Mouse (Mus musculus): ENCODE results near the gene Smtnl2. TPM values are rescaled to one million over a fixed set of nuclear protein-coding genes. Genes with fewer than 3 reads are reported as not detected.
A peak's percentile ranks its signal among the peaks of the same experiment; 100 is the strongest.
"Not testable (repeated sequence)": the region's sequence is repeated elsewhere in the genome, so short reads cannot be mapped to it uniquely, and the experiment has no call there.

Smtnl2 gene
- polyA plus RNA-seq (2016; fragmentation: Nextera tagmentation; extraction: Ambion mirVana) = 10.6 and 12.5 TPM in 2 replicates

GRCm38 (mm10) chr11:72411093-72411921 lies at the start of gene Smtnl2:
Gene Smtnl2, minus strand, starts transcription at chr11:72411713.
- WGBS = under 1% methylated on average over 86 of the region's 86 CpGs
- peak; percentile 85 for DNase-seq (ENCODE audit: extremely low spot score, low spot score)
- Histone ChIP-seq H3K27ac (peak within 1 kb of the TSS; percentile 84), H3K4me3 (peak within 1 kb of the TSS; percentile 82), H3K36me3 (replicated peaks) (no peaks in the 10 kb centered on the region), H3K9me3 (no peaks in the 10 kb centered on the region), H3K4me1 (peaks cover 60% of the 10 kb centered on the region), H3K27me3 (ENCODE audit: poor library complexity, severe bottlenecking) (peaks cover 70% of the 10 kb centered on the region)

- H3K27me3 ChIP-seq (ENCODE audit: poor library complexity, severe bottlenecking) = no peaks in the 10 kb centered on the region
- no peak overlapping the region for H3K4me3 ChIP-seq
- WGBS = 85% methylated on average over 3 of the region's 3 CpGs
- H3K36me3 ChIP-seq (replicated peaks) = peaks cover under 1% of the 10 kb centered on the region; the same call in 1 of the 2 replicates
- H3K27ac ChIP-seq = peak overlapping the region; percentile 12; the same call in 1 of the 2 replicates
- DNase-seq (ENCODE audit: extremely low spot score, low spot score) = no peak
- peaks cover 34% of the 10 kb centered on the region for H3K4me1 ChIP-seq
- no peaks in the 10 kb centered on the region for H3K9me3 ChIP-seq
Measured at GRCm38 (mm10) chr11:72458502-72458901, 47.0 kb upstream of the Smtnl2 start.

GRCm38 (mm10) chr11:72457995-72458496 lies 46.5 kb upstream of the Smtnl2 start:
- Histone ChIP-seq H3K27ac (peak overlapping the region; percentile 12; the same call in 1 of the 2 replicates), H3K36me3 (replicated peaks) (peaks cover 5% of the 10 kb centered on the region), H3K9me3 (no peaks in the 10 kb centered on the region), H3K27me3 (ENCODE audit: poor library complexity, severe bottlenecking) (no peaks in the 10 kb centered on the region), H3K4me1 (peaks cover 34% of the 10 kb centered on the region), H3K4me3 (no peak overlapping the region)
- DNase-seq (ENCODE audit: extremely low spot score, low spot score) = no peak
- 72% methylated on average over 12 of the region's 12 CpGs for WGBS

- no peak for DNase-seq (ENCODE audit: extremely low spot score, low spot score)
- H3K36me3 ChIP-seq (replicated peaks) = peaks cover 28% of the 10 kb centered on the region
- peaks cover 26% of the 10 kb centered on the region for H3K4me1 ChIP-seq
- 41% methylated on average over 5 of the region's 5 CpGs for WGBS
- H3K4me3 ChIP-seq = no peak overlapping the region
- H3K27me3 ChIP-seq (ENCODE audit: poor library complexity, severe bottlenecking) = no peaks in the 10 kb centered on the region
- H3K9me3 ChIP-seq = no peaks in the 10 kb centered on the region
- H3K27ac ChIP-seq = peak overlapping the region; percentile 80
Measured at GRCm38 (mm10) chr11:72455694-72456093, 44.2 kb upstream of the Smtnl2 start.

GRCm38 (mm10) chr11:72453105-72453953 lies 41.8 kb upstream of the Smtnl2 start:
- H3K27me3 ChIP-seq (ENCODE audit: poor library complexity, severe bottlenecking) = no peaks in the 10 kb centered on the region

GRCm38 (mm10) chr11:72452140-72452665 lies 40.7 kb upstream of the Smtnl2 start:
- Histone ChIP-seq H3K27me3 (ENCODE audit: poor library complexity, severe bottlenecking) (no peaks in the 10 kb centered on the region), H3K36me3 (replicated peaks) (peaks cover 63% of the 10 kb centered on the region), H3K4me1 (peaks cover 18% of the 10 kb centered on the region), H3K27ac (no peak overlapping the region), H3K9me3 (no peaks in the 10 kb centered on the region), H3K4me3 (no peak overlapping the region)
- DNase-seq (ENCODE audit: extremely low spot score, low spot score) = no peak
- WGBS = 89% methylated on average over 3 of the region's 3 CpGs

More at GRCm38 (mm10) chr11:72453105-72453953, 41.8 kb upstream of the Smtnl2 start:
- no peak for DNase-seq (ENCODE audit: extremely low spot score, low spot score)
- no peak overlapping the region for H3K27ac ChIP-seq
- peaks cover 23% of the 10 kb centered on the region for H3K4me1 ChIP-seq
- 62% methylated on average over 15 of the region's 15 CpGs for WGBS
- H3K4me3 ChIP-seq = no peak overlapping the region
- no peaks in the 10 kb centered on the region for H3K9me3 ChIP-seq
- peaks cover 52% of the 10 kb centered on the region for H3K36me3 ChIP-seq (replicated peaks)

- no peaks in the 10 kb centered on the region for H3K9me3 ChIP-seq
- H3K4me3 ChIP-seq = no peak overlapping the region
- 89% methylated on average over 8 of the region's 8 CpGs for WGBS
- peaks cover 100% of the 10 kb centered on the region for H3K36me3 ChIP-seq (replicated peaks)
- peaks cover 6% of the 10 kb centered on the region for H3K4me1 ChIP-seq
- no peak overlapping the region for H3K27ac ChIP-seq
- no peaks in the 10 kb centered on the region for H3K27me3 ChIP-seq (ENCODE audit: poor library complexity, severe bottlenecking)
- DNase-seq (ENCODE audit: extremely low spot score, low spot score) = no peak
Measured at GRCm38 (mm10) chr11:72447475-72447874, 36.0 kb upstream of the Smtnl2 start.

GRCm38 (mm10) chr11:72446311-72447105 lies 35.0 kb upstream of the Smtnl2 start:
- no peak overlapping the region for H3K4me3 ChIP-seq
- no peaks in the 10 kb centered on the region for H3K27me3 ChIP-seq (ENCODE audit: poor library complexity, severe bottlenecking)
- peak; percentile 46 for DNase-seq (ENCODE audit: extremely low spot score, low spot score)
- H3K36me3 ChIP-seq (replicated peaks) = peaks cover 96% of the 10 kb centered on the region
- peaks cover 15% of the 10 kb centered on the region for H3K4me1 ChIP-seq
- no peak overlapping the region for H3K27ac ChIP-seq
- 91% methylated on average over 6 of the region's 6 CpGs for WGBS
- H3K9me3 ChIP-seq = no peaks in the 10 kb centered on the region

- WGBS = 1% methylated on average over 46 of the region's 46 CpGs
- H3K27me3 ChIP-seq (ENCODE audit: poor library complexity, severe bottlenecking) = no peaks in the 10 kb centered on the region
- H3K27ac ChIP-seq = peak within 1 kb of the TSS; percentile 94
- no peaks in the 10 kb centered on the region for H3K9me3 ChIP-seq
- peak within 1 kb of the TSS; percentile 96 for H3K4me3 ChIP-seq
- peak; percentile 98 for DNase-seq (ENCODE audit: extremely low spot score, low spot score)
- H3K36me3 ChIP-seq (replicated peaks) = peaks cover 42% of the 10 kb centered on the region
- peaks cover 23% of the 10 kb centered on the region for H3K4me1 ChIP-seq
Measured at GRCm38 (mm10) chr11:72440965-72441664, 29.6 kb upstream of the Smtnl2 start, which contains the start of gene Mybbp1a. Gene Mybbp1a, plus strand, starts transcription at chr11:72441355.

- DNase-seq (ENCODE audit: extremely low spot score, low spot score); H3K9me3 ChIP-seq; H3K27me3 ChIP-seq (ENCODE audit: poor library complexity, severe bottlenecking): not testable (repeated sequence)
- 47% methylated on average over 6 of the region's 6 CpGs for WGBS
- peaks cover 28% of the 10 kb centered on the region for H3K4me1 ChIP-seq
- peak overlapping the region; percentile 94 for H3K27ac ChIP-seq
- H3K36me3 ChIP-seq (replicated peaks) = peaks cover 36% of the 10 kb centered on the region
- H3K4me3 ChIP-seq = peak overlapping the region; percentile 96
Measured at GRCm38 (mm10) chr11:72440597-72440964, 29.1 kb upstream of the Smtnl2 start.

GRCm38 (mm10) chr11:72438411-72438810 lies 26.9 kb upstream of the Smtnl2 start:
- Histone ChIP-seq H3K27me3 (ENCODE audit: poor library complexity, severe bottlenecking) (no peaks in the 10 kb centered on the region), H3K36me3 (replicated peaks) (peaks cover 15% of the 10 kb centered on the region), H3K9me3 (no peaks in the 10 kb centered on the region), H3K4me1 (peaks cover 35% of the 10 kb centered on the region), H3K27ac (no peak overlapping the region), H3K4me3 (no peak overlapping the region)
- DNase-seq (ENCODE audit: extremely low spot score, low spot score) = no peak
- WGBS = 82% methylated on average over 4 of the region's 4 CpGs
